Mouse (Mus musculus) lung, adult 2 months (tissue): ENCODE measurements around the gene Atp6v1d. TPM values are rescaled to one million over a fixed set of nuclear protein-coding genes. Genes with fewer than 3 reads are reported as not detected.

Source experiments
- DNase-seq: peaks from one replicate; pipeline ENCODE4 v3.0.0; 2022
- H3K4me1 ChIP-seq: fragments of 200-500 bp; 2 replicates; pipeline ENCODE4 v1.6.1; 2011; ENCODE audit warnings: low read length; ENCODE audit not compliant: control insufficient read depth, insufficient read depth
- H3K4me3 ChIP-seq: fragments of 200-500 bp; replicated peaks from 2 replicates; pipeline ENCODE3; 2011; ENCODE audit warnings: low read depth, mild to moderate bottlenecking, control low read depth, low read length; ENCODE audit errors: extremely low read depth
- CTCF ChIP-seq: fragments of 200-500 bp; IDR thresholded peaks from 2 replicates; pipeline ENCODE4 v1.5.1; 2011; ENCODE audit warnings: mild to moderate bottlenecking, low read length, control low read depth; ENCODE audit not compliant: insufficient read depth
- POLR2A ChIP-seq: fragments of 200-500 bp; IDR thresholded peaks from 2 replicates; pipeline ENCODE4 v1.6.1; 2011; ENCODE audit warnings: low read depth, mild to moderate bottlenecking, control low read depth, low read length, borderline replicate concordance; ENCODE audit errors: extremely low read depth
- WGBS: fragments of 180-500 bp; shearing (Covaris S2); methylation state at CpG from one replicate; pipeline ENCODE4 v1.1.7; 2018; 5-methylcytosine and 5-hydroxymethylcytosine counted together
- polyA plus RNA-seq: library from polyadenylated mRNA; depleted of rRNA; stranded (reverse); fragments of >200 nt; gene quantifications from 2 replicates; pipeline ENCODE4 v1.2.3, GENCODE M21; 2012

The Atp6v1d gene
- polyA plus RNA-seq, 1 experiment, result 15.5 TPM

- no peak for DNase-seq
- WGBS, result 94% methylated on average over 3 of the region's 3 CpGs
- H3K4me1 ChIP-seq, result no peaks in the 10 kb centered on the region
- TF ChIP-seq POLR2A (no peak), CTCF (no peak)
- H3K4me3 ChIP-seq, result no peak overlapping the region
Measured at GRCm38 (mm10) chr12:78874581-78874980, 13.1 kb upstream of the Atp6v1d start.

DNA sequence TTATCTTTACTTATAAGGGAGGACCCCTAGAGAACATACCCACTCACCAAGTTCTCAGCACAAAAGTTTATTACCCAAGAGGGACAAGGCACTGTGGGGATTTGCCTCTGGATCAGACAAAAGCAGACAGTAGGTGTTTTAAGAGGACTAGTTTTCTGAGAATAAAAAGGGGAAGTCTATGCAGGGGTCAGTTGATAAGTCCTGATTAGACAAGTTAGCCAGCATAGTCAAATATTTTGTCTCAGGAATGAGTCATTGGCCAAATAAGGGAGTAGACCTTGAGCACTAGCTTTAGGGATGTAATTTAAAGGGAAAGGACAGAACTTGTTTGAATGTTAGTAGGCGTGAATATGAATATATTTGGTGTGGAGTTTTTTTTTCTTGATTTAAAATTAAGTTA, 6.7 kb upstream of the Atp6v1d start:
- no peaks in the 10 kb centered on the region for H3K4me1 ChIP-seq
- DNase-seq, result no peak
- H3K4me3 ChIP-seq, result no peak overlapping the region
- WGBS, result 68% methylated on average over 1 of the region's 1 CpGs
- TF ChIP-seq POLR2A (no peak), CTCF (no peak)

- WGBS, result 100% methylated on average over 1 of the region's 1 CpGs
- peaks cover 4% of the 10 kb centered on the region; the same call in 1 of the 2 replicates for H3K4me1 ChIP-seq
- H3K4me3 ChIP-seq, result no peak overlapping the region
- no peak for DNase-seq
- TF ChIP-seq POLR2A (no peak), CTCF (no peak)
Measured at GRCm38 (mm10) chr12:78865434-78865833, 4.0 kb upstream of the Atp6v1d start.

DNA sequence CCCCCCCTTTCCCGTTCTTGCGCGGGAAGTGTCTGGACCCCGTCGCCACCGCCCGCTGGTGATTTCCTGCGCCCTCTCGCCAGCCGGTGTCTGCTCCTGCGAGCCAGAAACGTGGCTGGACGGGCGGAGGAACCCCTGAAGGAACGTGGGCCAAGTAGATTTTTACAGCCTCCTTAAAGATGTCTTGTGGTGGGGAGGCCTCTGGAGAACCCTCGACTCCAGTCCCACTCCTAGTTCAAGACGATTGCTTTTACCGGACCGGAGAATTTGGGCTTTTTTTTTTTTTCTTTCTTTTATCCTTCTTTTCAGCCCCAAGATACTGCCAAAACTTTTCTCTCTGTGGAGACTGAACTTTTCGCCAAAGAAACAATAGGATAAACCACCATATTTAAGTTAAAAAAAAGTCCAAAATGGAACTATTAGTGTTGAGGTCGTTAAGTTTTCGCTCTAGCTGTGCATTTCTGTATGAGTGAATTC, 854 bp upstream of the Atp6v1d start:
- no peak for DNase-seq
- Histone ChIP-seq H3K4me1 (peaks cover 9% of the 10 kb centered on the region), H3K4me3 (peak overlapping the region; percentile 97)
- WGBS, result under 1% methylated on average over 22 of the region's 22 CpGs
- TF ChIP-seq CTCF (no peak), POLR2A (no peak)

- no peak for DNase-seq
- Histone ChIP-seq H3K4me1 (peaks cover 9% of the 10 kb centered on the region), H3K4me3 (peak overlapping the region; percentile 91)
- under 1% methylated on average over 30 of the region's 30 CpGs for WGBS
- TF ChIP-seq POLR2A, result peak; percentile 78
- no peak for TF ChIP-seq CTCF
Measured at GRCm38 (mm10) chr12:78860921-78861495, 430 bp downstream of the Atp6v1d start.

DNA sequence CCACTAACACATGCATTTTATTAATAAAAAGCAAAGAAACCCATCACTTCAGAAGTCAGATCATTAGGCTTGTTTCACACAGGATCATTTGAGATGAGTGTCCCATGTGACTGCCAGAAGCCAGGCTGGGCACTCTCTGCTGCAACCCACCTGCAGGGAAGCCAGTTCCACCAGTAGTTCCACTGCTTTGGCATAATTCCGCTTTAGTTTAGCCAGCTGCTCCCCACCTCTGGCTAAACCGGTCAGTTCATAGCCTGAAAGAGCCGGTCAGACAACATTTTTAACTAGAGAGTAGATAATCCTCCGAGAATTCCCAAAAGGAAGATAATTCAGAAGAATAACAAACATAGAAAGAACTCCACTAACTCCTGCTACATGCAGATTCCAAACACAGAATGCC, 13.2 kb downstream of the Atp6v1d start:
- no peak for TF ChIP-seq CTCF
- no peak for TF ChIP-seq POLR2A
- no peak overlapping the region for H3K4me3 ChIP-seq
- no peaks in the 10 kb centered on the region for H3K4me1 ChIP-seq
- WGBS, result 81% methylated on average over 4 of the region's 4 CpGs
- no peak for DNase-seq

DNA sequence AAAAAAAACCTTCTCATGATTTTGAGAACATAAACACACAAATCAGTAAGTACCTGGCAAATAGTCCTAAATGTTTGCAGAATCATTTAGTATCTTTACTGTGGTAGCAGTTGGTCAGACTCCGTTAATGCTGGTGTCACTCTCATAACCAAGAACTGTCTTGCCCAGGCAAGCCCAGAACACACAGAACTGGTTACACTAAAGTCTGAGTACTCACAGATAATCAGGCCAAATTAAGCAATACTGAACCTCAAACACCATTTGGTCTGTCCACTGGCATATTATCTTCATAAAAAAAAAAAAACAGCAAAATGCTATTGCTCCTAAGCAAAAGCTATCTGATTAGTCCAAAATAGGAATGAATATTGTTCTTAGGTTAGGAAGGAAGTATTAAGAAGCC, 19.0 kb downstream of the Atp6v1d start:
- WGBS, result 80% methylated on average over 1 of the region's 1 CpGs

DNA sequence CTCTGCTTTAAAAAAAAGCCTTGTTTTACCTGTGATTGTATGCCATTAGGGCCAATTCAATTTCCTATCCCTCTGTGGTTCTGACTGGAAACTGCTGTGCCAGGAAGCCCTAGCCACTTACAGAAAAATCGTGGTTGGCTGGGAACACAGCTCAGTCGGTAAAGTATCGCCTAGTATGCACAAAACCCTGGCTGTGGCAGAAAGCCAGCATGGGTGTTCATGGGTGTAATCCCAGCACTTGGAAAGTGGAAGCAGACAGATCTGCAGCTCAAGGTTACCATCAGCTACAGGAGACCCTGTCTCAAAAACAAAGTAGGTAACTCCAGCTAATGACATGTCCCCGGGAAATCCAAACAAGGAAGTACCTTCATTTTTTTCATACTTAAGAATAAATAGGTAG, 21.5 kb downstream of the Atp6v1d start:
- Histone ChIP-seq H3K4me3 (no peak overlapping the region), H3K4me1 (no peaks in the 10 kb centered on the region)
- DNase-seq, result no peak
- WGBS, result 52% methylated on average over 4 of the region's 4 CpGs
- no peak for TF ChIP-seq CTCF
- TF ChIP-seq POLR2A, result no peak

More for the DNA sequence above, 19.0 kb downstream of the Atp6v1d start:
- Histone ChIP-seq H3K4me1 (no peaks in the 10 kb centered on the region), H3K4me3 (no peak overlapping the region)
- TF ChIP-seq POLR2A (no peak), CTCF (no peak)
- DNase-seq, result no peak

DNA sequence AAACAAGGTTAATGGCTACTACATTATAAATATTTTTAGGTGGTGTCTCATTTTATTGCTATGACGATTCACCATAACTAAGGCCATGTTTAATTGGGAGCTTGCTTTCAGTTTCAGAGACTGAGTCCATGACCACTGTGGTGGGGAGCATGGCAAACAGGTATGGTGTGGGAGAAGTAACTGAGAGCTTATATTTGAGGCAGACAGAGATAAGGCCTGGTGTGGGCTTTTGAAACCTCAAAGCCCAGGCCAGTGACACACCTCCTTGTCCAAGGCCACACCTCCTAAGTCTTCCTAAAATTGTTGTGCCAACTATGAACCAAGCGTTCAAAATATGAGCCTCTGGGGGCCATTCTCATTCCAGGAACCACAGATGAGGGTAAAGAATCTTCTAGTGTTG, 26.9 kb downstream of the Atp6v1d start:
- 75% methylated on average over 2 of the region's 2 CpGs for WGBS
- no peak for DNase-seq
- Histone ChIP-seq H3K4me3 (no peak overlapping the region), H3K4me1 (no peaks in the 10 kb centered on the region)
- TF ChIP-seq CTCF, result no peak
- no peak for TF ChIP-seq POLR2A

GRCm38 (mm10) chr12:78814437-78814836, 47.0 kb downstream of the Atp6v1d start:
- H3K4me1 ChIP-seq, result no peaks in the 10 kb centered on the region
- TF ChIP-seq POLR2A (no peak), CTCF (no peak)
- no peak overlapping the region for H3K4me3 ChIP-seq
- no peak for DNase-seq
